Mouse (Mus musculus) liver, embryonic 14.5 days (tissue): ENCODE measurements around the gene Gm5105. TPM values are rescaled to one million over a fixed set of nuclear protein-coding genes. Genes with fewer than 3 reads are reported as not detected.

ENCODE experiments used
- ATAC-seq: fragments of 200-750 bp; cut with Nextera tagmentation; 2 replicates; pipeline ENCODE4 v1.8.0; 2017; ENCODE audit warnings: moderate number of reproducible peaks, mild to moderate bottlenecking, moderate library complexity; ENCODE audit not compliant: insufficient read depth
- DNase-seq, 3 experiments: peaks; one replicate each; pipeline ENCODE4 v3.0.0-alpha.2; 2012 to 2013; ENCODE audit warnings: low read depth in 3 of 3, low spot score in 3 of 3
- H3K27ac ChIP-seq: fragments of 300-500 bp; sonication (generic); 2 replicates; pipeline ENCODE4 v1.5.1; 2014; ENCODE audit warnings: moderate library complexity, mild to moderate bottlenecking, control low read depth, inconsistent platforms
- H3K27me3 ChIP-seq: fragments of 300-500 bp; sonication (generic); 2 replicates; pipeline ENCODE4 v1.6.1; 2014; ENCODE audit warnings: mild to moderate bottlenecking, low read length, moderate library complexity; ENCODE audit not compliant: control insufficient read depth, insufficient read depth
- H3K36me3 ChIP-seq: fragments of 300-500 bp; sonication (generic); replicated peaks from 2 replicates; pipeline ENCODE4 v1.6.1; 2014; ENCODE audit warnings: low read depth; ENCODE audit not compliant: control insufficient read depth, insufficient read depth
- H3K4me1 ChIP-seq, 2 experiments: fragments of 200-500 bp in 1 of 2; fragments of 300-500 bp in 1 of 2; sonication (generic) in 1 of 2; replicated peaks; 2 replicates each; pipeline ENCODE4 v1.6.1; 2012 to 2014; ENCODE audit warnings: antibody characterized with exemption in 1 of 2, inconsistent platforms in 1 of 2, low read length in 1 of 2; ENCODE audit not compliant: control insufficient read depth in 2 of 2, insufficient read depth in 2 of 2
- H3K4me2 ChIP-seq: fragments of 300-500 bp; sonication (generic); 2 replicates; pipeline ENCODE4 v1.6.1; 2014; ENCODE audit warnings: low read depth, mild to moderate bottlenecking, control low read depth, moderate library complexity
- H3K4me3 ChIP-seq, 2 experiments: fragments of 200-500 bp in 1 of 2; fragments of 300-500 bp in 1 of 2; sonication (generic) in 1 of 2; 2 replicates each; pipeline ENCODE4 v1.5.1; 2012 to 2014; ENCODE audit warnings: low read depth in 2 of 2, low read length in 2 of 2, mild to moderate bottlenecking in 2 of 2, control low read depth in 1 of 2, inconsistent platforms in 1 of 2, moderate library complexity in 1 of 2; ENCODE audit not compliant: insufficient read depth in 1 of 2
- H3K9ac ChIP-seq: fragments of 300-500 bp; sonication (generic); replicated peaks from 2 replicates; pipeline ENCODE4 v1.6.1; 2014; ENCODE audit warnings: mild to moderate bottlenecking, control low read depth, moderate library complexity
- H3K9me3 ChIP-seq: fragments of 300-500 bp; sonication (generic); 2 replicates; pipeline ENCODE4 v1.6.1; 2016; ENCODE audit warnings: low read length, mixed read lengths; ENCODE audit not compliant: control insufficient read depth
- CTCF ChIP-seq: IDR thresholded peaks from 2 replicates; pipeline ENCODE4 v1.5.1; 2016; ENCODE audit warnings: antibody characterized with exemption, low read depth, control low read depth
- EP300 ChIP-seq: IDR thresholded peaks from 2 replicates; pipeline ENCODE4 v1.6.1; 2016; ENCODE audit warnings: antibody characterized with exemption, low read depth
- WGBS: fragments of 180-500 bp; shearing (Covaris S2); extraction: QIAGEN DNeasy Blood & Tissue Kit; methylation state at CpG from one replicate; pipeline ENCODE4 v1.1.7; 2014; ENCODE audit not compliant: insufficient replicate concordance; 5-methylcytosine and 5-hydroxymethylcytosine counted together
- polyA plus RNA-seq, 2 experiments: library from polyadenylated mRNA; depleted of rRNA in 1 of 2; stranded (reverse) in 1 of 2; unstranded in 1 of 2; fragments of >200 nt; fragmentation: Nextera tagmentation in 1 of 2; extraction: Ambion mirVana in 1 of 2; gene quantifications; 2 replicates each; pipeline versions ENCODE4 v1.2.1 to v1.2.3; 2012 to 2014

The Gm5105 gene
- polyA plus RNA-seq, 2 experiments, result not detected

DNA sequence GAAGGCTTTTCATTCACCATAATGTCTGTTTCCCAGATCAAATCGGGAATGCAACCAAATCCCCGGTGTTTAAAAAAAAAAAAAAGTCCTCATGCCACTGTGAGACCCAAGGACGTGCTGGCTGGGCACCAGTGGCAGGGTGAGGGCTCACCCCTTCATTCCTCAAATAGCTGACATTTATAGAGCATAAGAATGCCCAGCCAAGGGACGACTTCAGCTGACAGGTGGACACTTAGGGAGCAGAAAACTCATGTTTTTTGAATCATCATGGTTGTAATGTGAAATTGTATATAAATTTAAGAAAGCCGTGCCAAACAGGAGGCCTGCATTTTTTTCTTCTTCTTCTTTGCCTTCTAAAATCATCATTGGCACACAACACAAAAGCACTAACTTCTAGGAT, 37.9 kb upstream of the Gm5105 start:
- Histone ChIP-seq H3K27ac (no peak overlapping the region), H3K9me3 (no peaks in the 10 kb centered on the region), H3K9ac (no peak overlapping the region), H3K4me3 (no peak overlapping the region), H3K27me3 (no peaks in the 10 kb centered on the region), H3K4me2 (no peak overlapping the region), H3K36me3 (no peaks in the 10 kb centered on the region), H3K4me1 (no peaks in the 10 kb centered on the region)
- ATAC-seq, result no peak
- WGBS, result 63% methylated on average over 5 of the region's 5 CpGs
- DNase-seq, result no peak
- TF ChIP-seq EP300 (no peak), CTCF (no peak)

DNA sequence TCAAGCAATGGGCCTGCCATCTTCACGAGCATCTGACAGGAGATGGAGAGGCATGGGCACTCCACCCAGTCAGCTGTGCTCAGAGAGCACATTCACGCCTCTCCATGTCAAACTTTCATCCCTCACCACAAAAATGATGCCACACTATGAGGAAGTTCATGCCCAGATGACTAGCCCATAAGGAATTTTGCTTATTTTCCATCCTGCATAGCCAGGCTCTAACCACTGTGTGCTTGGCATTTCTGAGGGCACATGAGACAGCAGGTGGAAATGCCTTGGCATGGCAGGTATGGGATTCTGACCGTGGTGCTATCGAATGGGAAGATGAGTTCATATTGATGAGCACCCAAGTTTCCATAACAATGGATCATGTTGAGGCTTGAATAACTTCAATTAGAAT, 36.5 kb upstream of the Gm5105 start:
- H3K27ac ChIP-seq, result no peak overlapping the region
- no peak overlapping the region for H3K9ac ChIP-seq
- no peak for DNase-seq
- ATAC-seq, result no peak
- H3K4me2 ChIP-seq, result no peak overlapping the region
- no peak for TF ChIP-seq EP300
- no peak for TF ChIP-seq CTCF
- H3K4me1 ChIP-seq, result no peaks in the 10 kb centered on the region
- no peaks in the 10 kb centered on the region for H3K9me3 ChIP-seq
- H3K27me3 ChIP-seq, result no peaks in the 10 kb centered on the region
- no peak overlapping the region for H3K4me3 ChIP-seq
- 80% methylated on average over 4 of the region's 4 CpGs for WGBS
- no peaks in the 10 kb centered on the region for H3K36me3 ChIP-seq

DNA sequence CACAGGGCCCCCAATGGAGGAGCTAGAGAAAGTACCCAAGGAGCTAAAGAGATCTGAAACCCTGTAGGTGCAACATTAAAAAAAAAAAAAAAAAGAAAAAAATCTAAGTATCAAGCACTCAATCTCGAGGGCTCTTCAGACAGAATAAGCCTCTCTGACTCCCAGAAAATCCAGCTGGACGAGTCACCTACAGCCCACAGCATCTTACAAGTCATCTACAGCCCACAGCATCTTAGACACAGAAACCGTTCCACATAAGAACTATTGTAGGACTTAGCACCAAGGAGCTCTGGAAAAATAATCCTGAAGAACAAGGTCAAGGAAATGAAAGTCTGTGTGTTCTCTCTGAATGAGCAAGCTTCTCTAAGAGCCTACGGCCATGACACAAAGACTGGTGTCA, 34.7 kb upstream of the Gm5105 start:
- ATAC-seq (no peak), DNase-seq (no peak)
- H3K9me3 ChIP-seq, result no peaks in the 10 kb centered on the region
- no peaks in the 10 kb centered on the region for H3K36me3 ChIP-seq
- no peak overlapping the region for H3K4me2 ChIP-seq
- no peak overlapping the region for H3K27ac ChIP-seq
- no peaks in the 10 kb centered on the region for H3K4me1 ChIP-seq
- 61% methylated on average over 4 of the region's 4 CpGs for WGBS
- no peaks in the 10 kb centered on the region for H3K27me3 ChIP-seq
- no peak overlapping the region for H3K4me3 ChIP-seq
- TF ChIP-seq CTCF (no peak), EP300 (no peak)
- H3K9ac ChIP-seq, result no peak overlapping the region

DNA sequence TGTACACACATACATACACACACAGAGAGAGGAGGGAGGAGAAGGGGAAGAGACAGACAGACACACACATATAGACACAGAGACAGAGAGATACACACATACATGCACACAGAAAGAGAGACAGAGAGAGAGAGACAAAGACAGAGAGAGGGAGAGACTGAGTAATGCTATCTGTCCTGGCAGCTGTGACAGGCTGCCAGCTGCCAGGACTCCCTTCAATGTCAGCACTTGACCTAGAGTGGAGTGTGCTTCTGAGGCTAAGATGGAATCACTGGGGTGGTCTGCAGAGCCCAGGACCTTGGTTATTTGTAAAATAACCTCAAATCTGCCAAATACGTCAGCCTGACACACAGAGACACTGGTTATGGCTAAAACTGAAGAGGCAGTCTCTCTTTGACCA, 30.5 kb upstream of the Gm5105 start:
- H3K27ac ChIP-seq, result no peak overlapping the region
- no peaks in the 10 kb centered on the region for H3K27me3 ChIP-seq
- no peaks in the 10 kb centered on the region for H3K4me1 ChIP-seq
- DNase-seq (no peak), ATAC-seq (no peak)
- no peaks in the 10 kb centered on the region for H3K9me3 ChIP-seq
- 51% methylated on average over 1 of the region's 1 CpGs for WGBS
- no peak overlapping the region for H3K9ac ChIP-seq
- no peak overlapping the region for H3K4me3 ChIP-seq
- H3K4me2 ChIP-seq, result no peak overlapping the region
- H3K36me3 ChIP-seq, result no peaks in the 10 kb centered on the region
- no peak for TF ChIP-seq EP300
- no peak for TF ChIP-seq CTCF

DNA sequence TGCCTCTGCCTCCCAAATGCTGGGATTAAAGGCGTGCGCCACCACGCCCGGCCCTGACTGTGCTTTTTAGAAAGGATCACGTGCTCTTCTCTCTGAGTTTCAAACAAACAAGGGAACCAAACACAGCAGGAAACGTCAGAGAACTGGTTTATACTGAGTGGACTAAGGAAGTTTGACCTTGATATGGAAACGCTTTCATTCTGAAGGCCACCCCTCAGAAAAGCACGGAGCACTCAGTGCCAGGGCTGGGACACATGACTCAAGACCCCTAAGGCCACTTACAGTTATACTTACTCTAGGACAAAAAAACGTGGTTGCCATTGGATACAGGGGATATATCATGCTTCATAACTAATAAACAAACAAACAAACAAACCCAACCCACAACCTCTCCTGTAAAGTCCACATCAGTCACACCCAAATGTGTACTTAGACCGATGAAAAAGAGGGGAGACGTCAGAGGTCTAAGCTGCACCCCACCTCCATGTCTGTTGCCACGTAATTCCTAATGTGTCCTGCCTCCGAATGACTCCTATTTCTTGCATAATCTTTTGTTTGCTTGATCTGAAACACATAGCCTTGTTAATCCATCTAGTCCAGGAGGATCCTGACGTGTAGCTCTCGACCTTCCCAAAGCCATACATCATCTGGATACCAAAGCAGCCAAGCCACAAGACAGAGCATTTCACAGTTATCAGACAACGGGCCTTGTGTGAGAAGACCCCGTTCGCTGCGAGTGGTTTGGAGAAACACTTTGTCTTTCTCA, 29.3 kb upstream of the Gm5105 start:
- Histone ChIP-seq H3K4me3 (no peak overlapping the region), H3K36me3 (no peaks in the 10 kb centered on the region), H3K4me2 (no peak overlapping the region), H3K4me1 (no peaks in the 10 kb centered on the region), H3K9ac (no peak overlapping the region), H3K27ac (no peak overlapping the region), H3K9me3 (no peaks in the 10 kb centered on the region), H3K27me3 (no peaks in the 10 kb centered on the region)
- WGBS, result 71% methylated on average over 19 of the region's 19 CpGs
- TF ChIP-seq EP300 (no peak), CTCF (no peak)
- DNase-seq (no peak), ATAC-seq (no peak)
